Mouse (Mus musculus): Measurements from ENCODE around the gene Naa35. TPM values are rescaled to one million over a fixed set of nuclear protein-coding genes. Genes with fewer than 3 reads are reported as not detected.

The Naa35 gene
- polyA plus RNA-seq, 1 experiment from 2014 or later, result 67.8 TPM

DNA sequence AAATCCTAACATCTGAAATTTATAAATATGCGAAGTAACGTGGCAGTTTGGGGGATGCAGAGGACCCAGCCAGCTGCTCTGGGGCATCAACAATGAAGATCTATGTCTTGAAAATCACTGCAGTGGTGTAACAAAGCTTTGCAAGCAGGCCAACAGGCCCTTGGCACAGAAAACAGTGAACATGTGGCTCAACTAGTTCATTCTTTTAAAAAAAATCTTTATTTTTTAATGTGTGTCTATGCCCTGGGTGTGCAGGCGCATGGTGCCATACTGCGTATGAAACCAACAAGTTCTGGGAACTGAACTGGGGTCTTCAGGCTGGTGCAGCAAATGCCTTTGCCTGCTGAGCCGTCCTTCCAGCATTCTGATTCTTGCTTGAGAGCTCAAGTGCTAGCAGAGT lies 32.8 kb upstream of the Naa35 start:
- Histone ChIP-seq H3K9ac (ENCODE audit: low read depth, low read length) (no peak overlapping the region), H3K36me3 (ENCODE audit: control insufficient read depth, insufficient read depth, low read length) (no peaks in the 10 kb centered on the region), H3K4me3 (ENCODE audit: low read length) (no peak overlapping the region), H3K9me3 (ENCODE audit: control insufficient read depth, low read length) (no peaks in the 10 kb centered on the region), H3K27ac (ENCODE audit: low read length) (no peak overlapping the region), H3K4me1 (ENCODE audit: control insufficient read depth, insufficient read depth, low read length) (peaks cover 24% of the 10 kb centered on the region), H3K4me2 (ENCODE audit: low read depth, low read length) (no peak overlapping the region), H3K27me3 (replicated peaks; ENCODE audit: control insufficient read depth, insufficient read depth, low read length) (no peaks in the 10 kb centered on the region)
- no peak for ATAC-seq
- 87% methylated on average over 5 of the region's 5 CpGs for WGBS

DNA sequence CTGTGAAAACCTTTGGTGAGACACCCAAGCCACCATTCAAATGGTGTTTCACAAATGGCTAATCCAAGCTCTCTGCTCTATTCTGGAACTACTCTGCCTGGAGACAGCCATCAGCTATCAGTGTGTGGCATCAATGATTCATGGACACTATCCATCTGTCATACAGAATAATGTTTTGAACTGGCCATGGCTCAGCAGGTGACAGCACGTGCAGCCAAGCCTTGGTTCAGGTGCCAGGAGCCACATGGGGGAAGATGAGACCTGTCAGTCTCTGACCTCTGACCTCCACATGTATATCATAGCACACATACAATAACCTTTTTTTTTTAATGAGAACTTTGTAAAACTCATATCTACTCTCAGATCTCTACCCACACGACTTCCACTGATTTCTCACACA lies 32.3 kb upstream of the Naa35 start:
- H3K4me3 ChIP-seq (ENCODE audit: low read length), result no peak overlapping the region
- no peak overlapping the region for H3K27ac ChIP-seq (ENCODE audit: low read length)
- H3K4me2 ChIP-seq (ENCODE audit: low read depth, low read length), result no peak overlapping the region
- no peaks in the 10 kb centered on the region for H3K9me3 ChIP-seq (ENCODE audit: control insufficient read depth, low read length)
- no peak for ATAC-seq
- WGBS, result 72% methylated on average over 2 of the region's 2 CpGs
- H3K9ac ChIP-seq (ENCODE audit: low read depth, low read length), result no peak overlapping the region
- peaks cover 24% of the 10 kb centered on the region for H3K4me1 ChIP-seq (ENCODE audit: control insufficient read depth, insufficient read depth, low read length)
- no peaks in the 10 kb centered on the region for H3K36me3 ChIP-seq (ENCODE audit: control insufficient read depth, insufficient read depth, low read length)
- no peaks in the 10 kb centered on the region for H3K27me3 ChIP-seq (replicated peaks; ENCODE audit: control insufficient read depth, insufficient read depth, low read length)

DNA sequence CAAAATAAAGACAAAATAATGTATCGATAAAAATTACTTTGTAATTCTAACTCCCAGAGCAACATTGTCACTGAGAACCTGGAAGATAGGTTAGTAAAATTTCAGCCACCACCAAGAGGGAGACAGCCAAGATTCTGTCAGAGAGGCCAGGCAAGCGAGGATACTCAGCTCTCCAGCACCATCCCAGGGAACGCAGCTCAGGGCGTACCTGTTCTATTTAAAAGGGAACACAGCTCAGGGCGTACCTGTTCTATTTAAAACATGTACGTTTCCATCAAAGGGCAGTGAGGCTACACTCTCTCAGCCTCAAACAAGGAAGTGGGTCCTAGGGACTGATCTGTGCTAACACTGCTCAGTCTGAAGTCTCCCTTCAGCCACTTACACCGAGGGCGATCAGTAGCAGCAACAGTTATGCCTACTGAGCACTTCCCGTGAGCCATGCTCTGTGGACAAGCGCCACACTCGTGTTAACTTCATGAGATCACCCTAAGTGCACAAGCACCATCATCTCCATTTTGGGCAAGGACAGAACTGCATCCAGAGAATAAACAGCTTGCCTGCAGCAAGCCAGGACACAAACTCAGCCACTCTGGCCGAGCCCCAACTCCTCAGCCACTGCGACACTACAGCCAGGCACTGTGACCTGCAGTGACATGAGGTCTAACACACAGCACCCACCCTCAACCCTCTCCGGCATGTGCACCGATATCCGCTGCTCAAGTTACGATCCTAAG lies 30.1 kb upstream of the Naa35 start:
- Histone ChIP-seq H3K4me2 (ENCODE audit: low read depth, low read length) (peak overlapping the region; percentile 7), H3K4me1 (ENCODE audit: control insufficient read depth, insufficient read depth, low read length) (peaks cover 15% of the 10 kb centered on the region), H3K9ac (ENCODE audit: low read depth, low read length) (no peak overlapping the region), H3K27ac (ENCODE audit: low read length) (no peak overlapping the region), H3K36me3 (ENCODE audit: control insufficient read depth, insufficient read depth, low read length) (no peaks in the 10 kb centered on the region), H3K9me3 (ENCODE audit: control insufficient read depth, low read length) (no peaks in the 10 kb centered on the region), H3K4me3 (ENCODE audit: low read length) (peak overlapping the region; percentile 11; the same call in 1 of the 2 replicates), H3K27me3 (replicated peaks; ENCODE audit: control insufficient read depth, insufficient read depth, low read length) (no peaks in the 10 kb centered on the region)
- ATAC-seq, result no peak
- WGBS, result 55% methylated on average over 17 of the region's 17 CpGs

DNA sequence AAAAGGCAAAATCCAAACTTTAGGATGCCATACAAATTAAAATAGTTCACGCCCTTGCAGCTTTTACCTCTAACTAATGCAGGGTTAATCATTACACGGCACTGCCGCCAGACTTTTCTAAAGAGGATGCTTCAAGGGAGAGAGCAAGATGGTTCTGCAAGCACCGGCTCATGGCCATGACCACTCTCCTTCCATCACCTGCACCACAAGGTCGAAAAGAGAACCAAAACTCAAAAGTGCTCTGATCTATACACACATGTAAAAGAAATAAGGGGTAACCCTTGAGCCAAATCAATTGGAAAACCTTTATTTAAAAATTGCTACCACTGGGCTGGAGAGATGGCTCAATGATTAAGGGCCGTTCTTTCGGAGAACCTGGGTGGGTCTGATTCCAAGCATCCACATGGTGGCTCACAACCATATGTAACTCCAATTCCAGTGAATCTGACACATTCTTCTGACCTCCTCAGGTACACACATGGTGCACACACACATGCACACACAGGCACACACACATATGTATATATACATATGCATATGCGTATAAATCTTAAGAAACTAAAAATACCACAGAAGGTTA lies 29.4 kb upstream of the Naa35 start:
- Histone ChIP-seq H3K27me3 (replicated peaks; ENCODE audit: control insufficient read depth, insufficient read depth, low read length) (no peaks in the 10 kb centered on the region), H3K9me3 (ENCODE audit: control insufficient read depth, low read length) (no peaks in the 10 kb centered on the region), H3K4me2 (ENCODE audit: low read depth, low read length) (peak overlapping the region; percentile 7), H3K9ac (ENCODE audit: low read depth, low read length) (no peak overlapping the region), H3K4me3 (ENCODE audit: low read length) (peak overlapping the region; percentile 11; the same call in 1 of the 2 replicates), H3K36me3 (ENCODE audit: control insufficient read depth, insufficient read depth, low read length) (no peaks in the 10 kb centered on the region), H3K27ac (ENCODE audit: low read length) (no peak overlapping the region), H3K4me1 (ENCODE audit: control insufficient read depth, insufficient read depth, low read length) (peaks cover 10% of the 10 kb centered on the region)
- ATAC-seq, result no peak
- WGBS, result 52% methylated on average over 8 of the region's 8 CpGs

DNA sequence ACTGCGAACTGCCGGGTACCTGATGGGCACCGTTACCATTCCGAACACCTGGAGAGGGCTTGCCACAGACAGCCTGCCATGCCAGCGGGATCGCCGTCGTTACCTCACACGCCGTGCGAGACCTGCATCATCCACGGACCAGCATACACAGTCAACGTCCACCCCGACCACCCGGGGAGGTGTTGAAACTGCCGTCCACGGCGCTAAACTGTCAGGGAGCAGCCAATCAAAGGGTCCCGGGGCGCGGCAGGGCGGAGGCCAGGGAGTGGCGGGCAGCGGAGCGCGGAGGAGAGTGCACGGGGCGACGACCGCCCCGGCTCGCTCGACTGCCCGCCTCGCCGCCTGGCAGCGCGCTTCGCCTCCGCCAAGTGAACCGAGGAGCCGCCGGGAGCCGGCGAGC lies 28.4 kb upstream of the Naa35 start:
- H3K4me2 ChIP-seq (ENCODE audit: low read depth, low read length), result peak overlapping the region; percentile 94
- peak overlapping the region; percentile 76 for H3K4me3 ChIP-seq (ENCODE audit: low read length)
- peaks cover 10% of the 10 kb centered on the region for H3K4me1 ChIP-seq (ENCODE audit: control insufficient read depth, insufficient read depth, low read length)
- no peaks in the 10 kb centered on the region for H3K36me3 ChIP-seq (ENCODE audit: control insufficient read depth, insufficient read depth, low read length)
- WGBS, result under 1% methylated on average over 43 of the region's 45 CpGs
- H3K9ac ChIP-seq (ENCODE audit: low read depth, low read length), result peak overlapping the region; percentile 76
- H3K27ac ChIP-seq (ENCODE audit: low read length), result peak overlapping the region; percentile 41
- peak; percentile 84 for ATAC-seq
- H3K9me3 ChIP-seq (ENCODE audit: control insufficient read depth, low read length), result no peaks in the 10 kb centered on the region
- no peaks in the 10 kb centered on the region for H3K27me3 ChIP-seq (replicated peaks; ENCODE audit: control insufficient read depth, insufficient read depth, low read length)

DNA sequence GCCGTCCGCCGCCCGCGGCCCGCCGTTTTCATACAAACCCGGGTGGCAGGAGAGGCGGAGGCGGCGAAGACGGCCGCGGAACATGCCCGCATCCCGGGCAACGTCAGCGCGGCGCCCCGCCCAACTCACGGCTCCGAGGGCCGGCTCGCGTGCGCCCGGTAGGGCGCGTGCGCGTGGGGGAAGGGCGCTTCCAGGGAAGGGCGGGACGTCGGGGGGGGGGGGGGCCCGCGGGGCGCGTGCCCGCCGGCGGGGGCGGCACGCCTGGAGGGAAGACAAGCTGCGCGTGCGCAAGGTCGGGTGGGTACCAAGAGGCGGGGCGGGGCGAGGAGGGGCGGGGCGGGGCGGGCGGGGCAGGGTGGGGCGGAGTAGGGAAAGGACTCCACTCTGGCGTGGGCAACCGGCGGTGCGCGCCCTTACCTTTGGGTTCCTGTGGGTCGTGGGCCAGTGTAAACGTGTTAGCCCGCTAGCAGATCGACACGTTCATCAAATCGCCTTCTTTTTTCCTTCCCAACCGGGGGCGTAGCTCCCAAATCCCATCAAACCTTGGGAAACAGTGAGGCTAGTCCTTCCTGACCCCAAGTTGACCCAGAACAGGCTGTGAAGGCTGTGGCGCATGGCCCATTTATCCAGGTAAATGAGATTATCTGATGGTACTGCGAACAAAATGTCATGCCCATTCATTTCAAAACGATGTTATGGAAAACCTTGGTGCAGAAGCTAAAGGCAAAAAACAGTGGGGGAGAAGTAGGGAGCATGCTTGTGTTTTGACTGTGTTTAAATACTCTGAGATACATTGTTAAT lies 27.7 kb upstream of the Naa35 start:
- under 1% methylated on average over 62 of the region's 73 CpGs for WGBS
- Histone ChIP-seq H3K9me3 (ENCODE audit: control insufficient read depth, low read length) (no peaks in the 10 kb centered on the region), H3K36me3 (ENCODE audit: control insufficient read depth, insufficient read depth, low read length) (no peaks in the 10 kb centered on the region), H3K4me1 (ENCODE audit: control insufficient read depth, insufficient read depth, low read length) (peaks cover 10% of the 10 kb centered on the region), H3K4me3 (ENCODE audit: low read length) (peak overlapping the region; percentile 76), H3K27ac (ENCODE audit: low read length) (peak overlapping the region; percentile 41), H3K9ac (ENCODE audit: low read depth, low read length) (peak overlapping the region; percentile 76), H3K4me2 (ENCODE audit: low read depth, low read length) (peak overlapping the region; percentile 94), H3K27me3 (replicated peaks; ENCODE audit: control insufficient read depth, insufficient read depth, low read length) (no peaks in the 10 kb centered on the region)
- peak; percentile 91 for ATAC-seq

DNA sequence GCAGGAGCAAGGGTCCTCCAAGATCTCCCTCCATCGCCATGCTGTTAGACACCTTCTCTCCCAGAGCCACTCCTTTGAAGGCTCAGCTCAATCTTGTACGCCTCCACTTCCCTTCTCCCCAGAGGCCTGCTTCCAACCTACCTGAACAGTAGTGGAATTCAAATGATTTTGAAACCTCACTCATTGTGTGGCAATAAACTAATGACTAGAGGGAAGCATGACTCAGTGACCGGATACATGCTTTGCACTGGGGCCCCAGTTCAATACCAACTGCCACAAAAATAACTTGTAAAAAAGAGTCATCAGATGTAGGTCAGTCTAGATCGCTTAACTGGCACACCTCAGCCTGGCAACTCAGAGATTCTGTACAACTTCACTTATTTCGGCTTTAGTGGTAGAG lies 26.3 kb upstream of the Naa35 start:
- H3K27me3 ChIP-seq (replicated peaks; ENCODE audit: control insufficient read depth, insufficient read depth, low read length), result no peaks in the 10 kb centered on the region
- no peaks in the 10 kb centered on the region for H3K36me3 ChIP-seq (ENCODE audit: control insufficient read depth, insufficient read depth, low read length)
- no peaks in the 10 kb centered on the region for H3K9me3 ChIP-seq (ENCODE audit: control insufficient read depth, low read length)
- no peak overlapping the region for H3K4me3 ChIP-seq (ENCODE audit: low read length)
- no peak overlapping the region for H3K4me2 ChIP-seq (ENCODE audit: low read depth, low read length)
- H3K4me1 ChIP-seq (ENCODE audit: control insufficient read depth, insufficient read depth, low read length), result peaks cover 10% of the 10 kb centered on the region
- ATAC-seq, result no peak
- no peak overlapping the region for H3K9ac ChIP-seq (ENCODE audit: low read depth, low read length)
- H3K27ac ChIP-seq (ENCODE audit: low read length), result no peak overlapping the region
- 88% methylated on average over 5 of the region's 5 CpGs for WGBS

DNA sequence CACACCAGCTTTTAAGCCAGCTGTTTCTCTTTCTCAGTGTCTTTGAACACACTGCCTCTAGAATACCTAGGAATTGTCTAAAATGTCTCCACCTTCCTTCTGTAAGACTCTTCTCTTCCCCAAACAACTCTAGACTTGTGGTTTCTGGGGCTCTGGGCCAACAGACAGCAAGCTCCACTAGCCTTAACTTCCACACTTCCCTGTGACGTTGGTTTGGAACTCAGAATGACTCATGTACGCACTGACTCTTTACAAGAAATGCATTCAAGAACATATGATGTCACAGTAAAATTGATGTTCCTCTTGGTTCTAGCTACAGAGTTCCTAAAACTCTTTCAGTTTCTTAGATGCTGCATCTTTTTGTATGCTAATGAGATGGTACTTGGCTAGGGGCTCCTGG lies 22.6 kb upstream of the Naa35 start:
- H3K27me3 ChIP-seq (replicated peaks; ENCODE audit: control insufficient read depth, insufficient read depth, low read length), result no peaks in the 10 kb centered on the region
- H3K36me3 ChIP-seq (ENCODE audit: control insufficient read depth, insufficient read depth, low read length), result no peaks in the 10 kb centered on the region
- H3K9me3 ChIP-seq (ENCODE audit: control insufficient read depth, low read length), result no peaks in the 10 kb centered on the region
- WGBS, result 83% methylated on average over 2 of the region's 2 CpGs
- no peak for ATAC-seq
- H3K4me3 ChIP-seq (ENCODE audit: low read length), result no peak overlapping the region
- H3K4me1 ChIP-seq (ENCODE audit: control insufficient read depth, insufficient read depth, low read length), result no peaks in the 10 kb centered on the region; the same call in 1 of the 2 replicates
- no peak overlapping the region for H3K27ac ChIP-seq (ENCODE audit: low read length)
- H3K9ac ChIP-seq (ENCODE audit: low read depth, low read length), result no peak overlapping the region
- H3K4me2 ChIP-seq (ENCODE audit: low read depth, low read length), result no peak overlapping the region

DNA sequence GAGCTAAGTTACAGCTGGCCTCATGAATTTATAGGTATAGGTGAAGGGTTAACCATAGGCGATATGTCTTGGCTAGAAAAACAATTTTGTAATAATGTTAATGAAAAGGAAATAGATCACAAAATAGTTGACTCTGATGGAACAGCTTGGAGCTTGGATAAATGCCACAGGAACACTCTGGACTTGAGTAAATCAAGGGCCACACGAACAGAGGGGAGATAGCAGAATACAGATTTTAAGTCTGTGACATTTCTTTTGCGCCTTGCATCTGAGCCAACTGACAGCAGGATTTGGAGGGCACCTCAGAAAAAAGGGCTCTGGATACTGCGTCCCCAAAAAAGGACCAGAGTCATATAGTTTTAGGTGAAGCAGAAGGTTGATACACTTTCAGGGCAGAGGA lies 20.6 kb upstream of the Naa35 start:
- ATAC-seq, result no peak
- WGBS, result 80% methylated on average over 4 of the region's 4 CpGs

More for the DNA sequence above, 20.6 kb upstream of the Naa35 start:
- H3K27ac ChIP-seq (ENCODE audit: low read length), result no peak overlapping the region
- no peaks in the 10 kb centered on the region for H3K27me3 ChIP-seq (replicated peaks; ENCODE audit: control insufficient read depth, insufficient read depth, low read length)
- H3K9me3 ChIP-seq (ENCODE audit: control insufficient read depth, low read length), result no peaks in the 10 kb centered on the region
- H3K4me2 ChIP-seq (ENCODE audit: low read depth, low read length), result no peak overlapping the region
- H3K4me1 ChIP-seq (ENCODE audit: control insufficient read depth, insufficient read depth, low read length), result no peaks in the 10 kb centered on the region
- no peak overlapping the region for H3K9ac ChIP-seq (ENCODE audit: low read depth, low read length)
- no peaks in the 10 kb centered on the region for H3K36me3 ChIP-seq (ENCODE audit: control insufficient read depth, insufficient read depth, low read length)
- no peak overlapping the region for H3K4me3 ChIP-seq (ENCODE audit: low read length)
